Mouse (Mus musculus) hindbrain, postnatal 0 days (tissue): ENCODE measurements around the gene Kif28. TPM values are rescaled to one million over a fixed set of nuclear protein-coding genes. Genes with fewer than 3 reads are reported as not detected.
"Not testable (repeated sequence)": the region's sequence is repeated elsewhere in the genome, so short reads cannot be mapped to it uniquely, and the experiment has no call there.

Source experiments
- ATAC-seq: fragments of 200-750 bp; cut with Nextera tagmentation; 2 replicates; pipeline ENCODE4 v1.8.0; 2017; ENCODE audit warnings: mild to moderate bottlenecking, moderate TSS enrichment, moderate library complexity
- DNase-seq: peaks from one replicate; pipeline ENCODE4 v3.0.0-alpha.2; 2015; ENCODE audit warnings: low spot score
- H3K27ac ChIP-seq: fragments of 300-500 bp; sonication (generic); 2 replicates; pipeline ENCODE4 v1.5.1; 2014; ENCODE audit warnings: mild to moderate bottlenecking
- H3K27me3 ChIP-seq: fragments of 300-500 bp; sonication (generic); 2 replicates; pipeline ENCODE4 v1.6.1; 2014; ENCODE audit warnings: low read length, mixed read lengths; ENCODE audit not compliant: insufficient read depth
- H3K36me3 ChIP-seq: fragments of 300-500 bp; sonication (generic); 2 replicates; pipeline ENCODE4 v1.6.1; 2014; ENCODE audit warnings: low read length, mixed read lengths; ENCODE audit not compliant: insufficient read depth
- H3K4me1 ChIP-seq: fragments of 300-500 bp; sonication (generic); 2 replicates; pipeline ENCODE4 v1.6.1; 2014; ENCODE audit warnings: antibody characterized with exemption, low read length, mixed read lengths; ENCODE audit not compliant: insufficient read depth
- H3K4me2 ChIP-seq: fragments of 300-500 bp; sonication (generic); 2 replicates; pipeline ENCODE4 v1.6.1; 2014; ENCODE audit warnings: low read depth, mild to moderate bottlenecking, low read length, moderate library complexity, mixed read lengths
- H3K4me3 ChIP-seq: fragments of 300-500 bp; sonication (generic); 2 replicates; pipeline ENCODE4 v1.5.1; 2014; ENCODE audit warnings: low read length
- H3K9ac ChIP-seq: fragments of 300-500 bp; sonication (generic); replicated peaks from 2 replicates; pipeline ENCODE4 v1.6.1; 2014; ENCODE audit warnings: mild to moderate bottlenecking, low read length, moderate library complexity, mixed read lengths
- H3K9me3 ChIP-seq: fragments of 300-500 bp; sonication (generic); 2 replicates; pipeline ENCODE4 v1.6.1; 2016; ENCODE audit warnings: low read length, mixed read lengths
- CTCF ChIP-seq: IDR thresholded peaks from 2 replicates; pipeline ENCODE4 v1.5.1; 2016; ENCODE audit warnings: antibody characterized with exemption, control low read depth, low read depth
- WGBS: fragments of 180-500 bp; shearing (Covaris S2); extraction: QIAGEN DNeasy Blood & Tissue Kit; methylation state at CpG from one replicate; pipeline ENCODE4 v1.1.7; 2014; 5-methylcytosine and 5-hydroxymethylcytosine counted together
- polyA plus RNA-seq: library from polyadenylated mRNA; unstranded; fragments of >200 nt; fragmentation: Nextera tagmentation; extraction: Ambion mirVana; gene quantifications from 2 replicates; pipeline ENCODE4 v1.2.1, GENCODE M21; 2015
- total RNA-seq: library from RNA; depleted of rRNA; stranded (reverse); fragments of >200 nt; gene quantifications from 2 replicates; pipeline ENCODE4 v1.2.3, GENCODE M21; 2014

Kif28 gene
- total and polyA plus RNA-seq, 2 experiments from 2014 or later: 0.06 TPM; not detected in 1

DNA sequence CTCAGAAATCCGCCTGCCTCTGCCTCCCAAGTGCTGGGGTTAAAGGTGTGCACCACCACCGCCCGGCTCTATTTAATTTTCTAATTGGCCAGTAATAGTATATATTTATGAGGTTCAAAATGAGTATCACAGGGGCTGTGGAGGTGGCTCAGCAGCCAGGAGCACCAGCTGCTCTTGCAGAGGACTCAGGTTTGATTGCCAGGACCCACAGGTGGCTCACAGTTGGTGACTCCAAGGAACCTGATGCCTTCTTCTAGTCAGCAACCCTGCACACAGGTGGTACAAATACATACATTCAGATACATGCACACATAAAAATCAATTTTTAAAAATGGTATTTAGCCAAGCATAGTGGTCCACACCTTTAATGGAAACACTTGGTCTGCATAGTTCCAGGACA is 57.1 kb downstream of the Kif28 start:
- no peak overlapping the region for H3K9ac ChIP-seq
- no peaks in the 10 kb centered on the region for H3K9me3 ChIP-seq
- H3K27ac ChIP-seq: no peak overlapping the region
- 91% methylated on average over 3 of the region's 3 CpGs for WGBS
- ATAC-seq (no peak), DNase-seq (no peak)
- no peaks in the 10 kb centered on the region for H3K4me1 ChIP-seq
- no peaks in the 10 kb centered on the region for H3K27me3 ChIP-seq
- H3K36me3 ChIP-seq: peaks cover 29% of the 10 kb centered on the region; the same call in 1 of the 2 replicates
- no peak overlapping the region for H3K4me3 ChIP-seq
- TF ChIP-seq CTCF: no peak
- no peak overlapping the region for H3K4me2 ChIP-seq

DNA sequence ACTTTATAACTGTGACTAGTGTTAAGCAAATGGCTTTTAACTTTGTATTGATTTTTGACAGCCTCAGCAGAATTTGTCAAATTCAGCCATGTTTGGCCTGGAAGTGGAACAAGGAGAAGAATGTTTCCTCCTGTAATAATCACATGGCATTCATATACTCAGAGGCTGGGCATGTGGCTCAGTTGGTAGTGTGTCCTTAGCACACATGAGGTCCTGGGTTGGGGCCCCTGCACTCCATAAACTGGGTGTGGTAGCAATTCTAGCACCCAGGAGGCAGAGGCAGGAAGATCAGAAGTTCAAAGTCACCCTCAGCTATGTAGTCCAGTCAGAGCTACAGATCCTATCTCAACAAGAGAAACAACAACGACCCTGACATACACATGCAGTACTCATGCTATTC is 57.8 kb downstream of the Kif28 start:
- H3K4me2 ChIP-seq: no peak overlapping the region
- H3K9ac ChIP-seq: no peak overlapping the region
- peaks cover 31% of the 10 kb centered on the region; the same call in 1 of the 2 replicates for H3K36me3 ChIP-seq
- H3K27me3 ChIP-seq: no peaks in the 10 kb centered on the region
- no peak overlapping the region for H3K4me3 ChIP-seq
- no peak for TF ChIP-seq CTCF
- H3K27ac ChIP-seq: no peak overlapping the region
- H3K4me1 ChIP-seq: no peaks in the 10 kb centered on the region
- WGBS: 78% methylated on average over 1 of the region's 1 CpGs
- no peak for DNase-seq
- H3K9me3 ChIP-seq: no peaks in the 10 kb centered on the region
- ATAC-seq: no peak

DNA sequence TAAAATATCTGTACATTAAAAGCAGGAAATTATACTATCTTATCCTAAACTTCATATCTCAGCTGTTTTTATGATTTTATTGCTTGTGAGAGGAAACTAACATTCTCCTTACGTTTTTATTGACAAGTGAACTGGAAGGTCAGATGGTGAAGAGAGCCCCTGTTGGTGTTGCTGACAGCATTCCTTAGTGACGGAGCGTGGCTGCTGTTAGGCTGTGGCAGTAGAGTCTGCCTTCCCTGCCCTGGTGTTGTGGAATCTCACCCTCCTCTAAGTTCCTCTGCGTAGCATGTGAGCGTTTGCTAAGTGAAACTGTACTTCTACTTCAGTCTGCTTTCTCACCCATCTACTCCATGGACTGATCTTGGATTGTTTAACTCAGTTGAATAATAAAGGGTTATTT is 58.3 kb downstream of the Kif28 start:
- WGBS: 86% methylated on average over 5 of the region's 5 CpGs
- DNase-seq (no peak), ATAC-seq (no peak)
- no peak overlapping the region for H3K4me3 ChIP-seq
- H3K27me3 ChIP-seq: no peaks in the 10 kb centered on the region
- no peak for TF ChIP-seq CTCF
- no peaks in the 10 kb centered on the region for H3K4me1 ChIP-seq
- H3K9ac ChIP-seq: no peak overlapping the region
- H3K9me3 ChIP-seq: no peaks in the 10 kb centered on the region
- H3K4me2 ChIP-seq: no peak overlapping the region
- H3K27ac ChIP-seq: no peak overlapping the region
- peaks cover 31% of the 10 kb centered on the region; the same call in 1 of the 2 replicates for H3K36me3 ChIP-seq

DNA sequence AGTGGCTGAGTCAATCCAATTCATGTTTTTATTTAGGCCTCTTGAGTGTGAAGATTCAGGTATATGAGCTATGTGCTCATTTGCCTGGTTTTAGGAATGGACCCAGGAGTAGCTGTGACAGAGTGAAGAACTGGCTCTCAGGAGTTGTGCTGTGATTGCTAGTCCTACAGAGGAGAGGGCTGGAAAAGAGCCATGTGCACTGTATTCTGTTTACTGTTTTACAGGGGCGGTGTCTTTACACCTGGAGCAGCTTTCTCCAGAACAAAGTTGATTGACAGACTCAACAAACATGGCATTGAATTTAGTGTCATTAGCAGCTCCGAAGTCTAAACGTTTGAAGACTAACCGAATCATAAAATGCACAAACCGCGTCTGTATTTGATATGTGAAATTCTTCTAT is 58.7 kb downstream of the Kif28 start:
- Histone ChIP-seq H3K9ac (no peak overlapping the region), H3K27ac (no peak overlapping the region), H3K4me3 (no peak overlapping the region), H3K9me3 (no peaks in the 10 kb centered on the region), H3K4me2 (no peak overlapping the region), H3K36me3 (peaks cover 31% of the 10 kb centered on the region; the same call in 1 of the 2 replicates), H3K4me1 (no peaks in the 10 kb centered on the region), H3K27me3 (no peaks in the 10 kb centered on the region)
- DNase-seq: no peak
- no peak for TF ChIP-seq CTCF
- ATAC-seq: no peak
- WGBS: 97% methylated on average over 6 of the region's 6 CpGs

DNA sequence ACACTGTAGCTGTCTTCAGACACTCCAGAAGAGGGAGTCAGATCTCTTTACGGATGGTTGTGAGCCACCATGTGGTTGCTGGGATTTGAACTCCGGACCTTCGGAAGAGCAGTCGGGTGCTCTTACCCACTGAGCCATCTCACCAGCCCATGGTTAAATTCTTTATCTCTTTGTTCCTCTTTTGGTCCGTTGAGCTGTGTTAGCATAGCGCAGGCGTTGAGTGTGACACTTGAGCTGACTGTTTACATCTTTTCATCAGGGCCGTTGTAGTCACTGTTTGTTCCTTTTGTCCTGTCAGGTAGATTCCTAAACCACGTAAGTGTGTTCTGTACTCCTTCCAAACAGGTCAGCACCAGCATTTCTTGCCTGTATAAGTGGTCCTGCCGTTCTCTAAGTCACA is 62.3 kb downstream of the Kif28 start:
- H3K9me3 ChIP-seq, DNase-seq, H3K9ac ChIP-seq, H3K4me1 ChIP-seq, H3K27me3 ChIP-seq, H3K4me2 ChIP-seq, H3K27ac ChIP-seq, ATAC-seq, H3K4me3 ChIP-seq: not testable (repeated sequence)
- WGBS: 93% methylated on average over 9 of the region's 10 CpGs
- H3K36me3 ChIP-seq: peaks cover 44% of the 10 kb centered on the region; the same call in 1 of the 2 replicates

DNA sequence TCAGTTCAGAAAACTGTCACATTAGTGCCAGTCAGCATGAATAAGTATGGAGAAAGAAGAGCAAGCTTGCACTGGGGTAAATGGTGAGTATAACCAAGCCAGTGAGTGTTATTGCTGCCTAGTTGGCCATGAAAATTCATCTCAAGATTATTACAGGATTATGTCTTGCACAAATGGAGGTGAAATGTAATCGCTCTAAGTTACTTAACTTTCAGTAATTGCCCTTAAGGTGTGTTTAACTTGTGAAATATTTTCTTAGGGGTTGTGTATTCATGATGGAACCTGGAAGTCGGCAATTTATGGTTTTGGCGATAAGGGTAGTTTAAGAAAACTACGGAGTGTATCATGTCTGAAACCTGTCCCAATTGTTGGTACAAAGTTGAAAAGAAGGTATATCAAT is 65.7 kb downstream of the Kif28 start:
- H3K27ac ChIP-seq: no peak overlapping the region
- H3K27me3 ChIP-seq: no peaks in the 10 kb centered on the region
- WGBS: 97% methylated on average over 4 of the region's 4 CpGs
- H3K36me3 ChIP-seq: peaks cover 32% of the 10 kb centered on the region
- TF ChIP-seq CTCF: no peak
- no peak overlapping the region for H3K4me2 ChIP-seq
- H3K4me3 ChIP-seq: no peak overlapping the region
- ATAC-seq: no peak
- H3K4me1 ChIP-seq: no peaks in the 10 kb centered on the region
- DNase-seq: no peak
- no peaks in the 10 kb centered on the region for H3K9me3 ChIP-seq
- no peak overlapping the region for H3K9ac ChIP-seq

DNA sequence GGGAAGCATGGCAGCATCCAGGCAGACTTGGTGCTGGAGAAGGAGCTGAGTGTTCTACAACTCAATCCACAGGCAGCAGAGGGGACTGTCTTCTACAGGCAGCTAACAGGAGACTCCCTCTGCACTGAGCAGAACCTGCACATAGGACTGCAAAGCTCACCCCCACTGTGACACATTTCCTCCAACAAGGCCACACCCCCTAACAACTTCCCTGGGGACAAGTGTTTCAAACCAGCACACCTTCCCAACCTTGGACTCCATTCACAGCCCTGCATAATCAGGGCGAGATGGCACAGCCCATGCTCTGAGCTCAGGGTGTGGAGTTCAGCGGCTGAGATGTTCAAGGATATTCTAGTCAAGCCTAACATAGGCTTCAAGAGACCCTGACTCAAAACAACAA is 68.0 kb downstream of the Kif28 start:
- Histone ChIP-seq H3K27me3 (no peaks in the 10 kb centered on the region), H3K36me3 (peaks cover 33% of the 10 kb centered on the region), H3K9ac (no peak overlapping the region), H3K4me1 (no peaks in the 10 kb centered on the region), H3K4me2 (no peak overlapping the region), H3K27ac (no peak overlapping the region), H3K9me3 (no peaks in the 10 kb centered on the region), H3K4me3 (no peak overlapping the region)
- DNase-seq (no peak), ATAC-seq (no peak)
- TF ChIP-seq CTCF: no peak
- 97% methylated on average over 2 of the region's 2 CpGs for WGBS
